Mouse (Mus musculus): ENCODE measurements around the gene Cxcl16.
"Not testable (repeated sequence)": the region's sequence is repeated elsewhere in the genome, so short reads cannot be mapped to it uniquely, and the experiment has no call there.

Cxcl16 gene

GRCm38 (mm10) chr11:70459601-70460101 lies at the start of gene Cxcl16:
Gene Cxcl16 (minus strand): TSS chr11:70459984.
- peak; percentile 75 for DNase-seq

GRCm38 (mm10) chr11:70506962-70507515 lies 47.3 kb upstream of the Cxcl16 start:
- DNase-seq = no peak

GRCm38 (mm10) chr11:70506385-70506784 lies 46.6 kb upstream of the Cxcl16 start:
- peak; percentile 91 for DNase-seq

GRCm38 (mm10) chr11:70504970-70505369 lies 45.2 kb upstream of the Cxcl16 start, which contains the start of gene Tm4sf5:
Gene Tm4sf5 (plus strand): TSS chr11:70505244.
- DNase-seq = no peak

- DNase-seq = no peak
These were observed 42.2 kb upstream of the Cxcl16 start for GRCm38 (mm10) chr11:70502018-70502417.

GRCm38 (mm10) chr11:70500476-70500812 lies 40.7 kb upstream of the Cxcl16 start:
- no peak for DNase-seq

GRCm38 (mm10) chr11:70499566-70500475 lies 40.0 kb upstream of the Cxcl16 start:
- DNase-seq = peak; percentile 52

- DNase-seq = no peak
These were observed 29.9 kb upstream of the Cxcl16 start for GRCm38 (mm10) chr11:70489684-70490083.

- peak; percentile 39 for DNase-seq
These were observed 29.4 kb upstream of the Cxcl16 start for GRCm38 (mm10) chr11:70489138-70489537.

- DNase-seq = no peak
These were observed 28.0 kb upstream of the Cxcl16 start for GRCm38 (mm10) chr11:70487816-70488215.

GRCm38 (mm10) chr11:70485498-70485897 lies 25.7 kb upstream of the Cxcl16 start:
- DNase-seq = no peak

- peak; percentile 21 for DNase-seq
These were observed 15.2 kb upstream of the Cxcl16 start for GRCm38 (mm10) chr11:70474872-70475534.

- not testable (repeated sequence) for DNase-seq
These were observed 13.5 kb upstream of the Cxcl16 start for GRCm38 (mm10) chr11:70473291-70473690.

GRCm38 (mm10) chr11:70472716-70473115 lies 12.9 kb upstream of the Cxcl16 start:
- no peak for DNase-seq

GRCm38 (mm10) chr11:70469764-70470163 lies 10.0 kb upstream of the Cxcl16 start:
- DNase-seq = no peak

- peak; percentile 17 for DNase-seq
These were observed 8.3 kb upstream of the Cxcl16 start for GRCm38 (mm10) chr11:70467902-70468619.

- DNase-seq = peak; percentile 54
These were observed 6.0 kb upstream of the Cxcl16 start for GRCm38 (mm10) chr11:70465824-70466223.

GRCm38 (mm10) chr11:70465211-70465610 lies 5.4 kb upstream of the Cxcl16 start:
- no peak for DNase-seq

- no peak for DNase-seq
These were observed 4.2 kb upstream of the Cxcl16 start for GRCm38 (mm10) chr11:70463970-70464369.

GRCm38 (mm10) chr11:70458688-70459600 lies 840 bp downstream of the Cxcl16 start, which contains the start of gene Zmynd15:
Gene Zmynd15 (plus strand): TSS chr11:70459433.
- no peak for DNase-seq

- peak; percentile 35 for DNase-seq
These were observed 6.3 kb downstream of the Cxcl16 start for GRCm38 (mm10) chr11:70453261-70454044.

All from lung, postnatal 10 days (tissue).